Mouse (Mus musculus) hindbrain, embryonic 14.5 days (tissue): ENCODE measurements at regions not wholly inside any gene's neighbourhood (a gene's known extent, or its start where the extent isn't known, plus 50 kb on each side); places are given as distances from the start of the nearest gene placed in this dataset.

Source experiments
- ATAC-seq: fragments of 200-750 bp; cut with Nextera tagmentation; 2 replicates; pipeline ENCODE4 v1.8.0; 2017; ENCODE audit warnings: moderate number of reproducible peaks, mild to moderate bottlenecking, moderate TSS enrichment, moderate library complexity; ENCODE audit not compliant: low FRiP score
- DNase-seq: peaks from one replicate; pipeline ENCODE4 v3.0.0-alpha.2; 2015; ENCODE audit warnings: low spot score
- H3K27ac ChIP-seq: fragments of 300-500 bp; sonication (generic); 2 replicates; pipeline ENCODE4 v1.5.1; 2014; ENCODE audit warnings: mild to moderate bottlenecking, moderate library complexity
- H3K27me3 ChIP-seq: fragments of 300-500 bp; sonication (generic); 2 replicates; pipeline ENCODE4 v1.6.1; 2014; ENCODE audit warnings: mild to moderate bottlenecking, low read length, mixed read lengths; ENCODE audit not compliant: control insufficient read depth, insufficient read depth
- H3K36me3 ChIP-seq: fragments of 300-500 bp; sonication (generic); replicated peaks from 2 replicates; pipeline ENCODE4 v1.6.1; 2014; ENCODE audit not compliant: control insufficient read depth, insufficient read depth
- H3K4me1 ChIP-seq: fragments of 300-500 bp; sonication (generic); replicated peaks from 2 replicates; pipeline ENCODE4 v1.6.1; 2014; ENCODE audit warnings: antibody characterized with exemption, low read length, mixed read lengths; ENCODE audit not compliant: control insufficient read depth, insufficient read depth
- H3K4me2 ChIP-seq: fragments of 300-500 bp; sonication (generic); replicated peaks from 2 replicates; pipeline ENCODE4 v1.6.1; 2014; ENCODE audit warnings: mild to moderate bottlenecking, moderate library complexity
- H3K4me3 ChIP-seq: fragments of 300-500 bp; sonication (generic); replicated peaks from 2 replicates; pipeline ENCODE4 v1.5.1; 2014; ENCODE audit warnings: mild to moderate bottlenecking, low read length
- H3K9ac ChIP-seq: fragments of 300-500 bp; sonication (generic); 2 replicates; pipeline ENCODE4 v1.6.1; 2014
- H3K9me3 ChIP-seq: fragments of 300-500 bp; sonication (generic); 2 replicates; pipeline ENCODE4 v1.6.1; 2016; ENCODE audit warnings: low read length; ENCODE audit not compliant: control insufficient read depth
- WGBS: fragments of 180-500 bp; shearing (Covaris S2); extraction: QIAGEN DNeasy Blood & Tissue Kit; methylation state at CpG from one replicate; pipeline ENCODE4 v1.1.7; 2014; 5-methylcytosine and 5-hydroxymethylcytosine counted together

GRCm38 (mm10) chr2:172094159-172094558 is 50.9 kb upstream of the Cbln4 start:
- no peaks in the 10 kb centered on the region for H3K9me3 ChIP-seq
- H3K36me3 ChIP-seq: no peaks in the 10 kb centered on the region
- no peak overlapping the region for H3K9ac ChIP-seq
- no peak overlapping the region for H3K27ac ChIP-seq
- DNase-seq (no peak), ATAC-seq (no peak)
- 90% methylated on average over 7 of the region's 7 CpGs for WGBS
- H3K4me1 ChIP-seq: no peaks in the 10 kb centered on the region
- no peak overlapping the region for H3K4me3 ChIP-seq
- H3K27me3 ChIP-seq: no peaks in the 10 kb centered on the region
- H3K4me2 ChIP-seq: no peak overlapping the region

- Histone ChIP-seq H3K27ac (no peak overlapping the region), H3K4me3 (no peak overlapping the region), H3K4me1 (0 out of 2 replicates have a peak, but pooled peaks cover 7% of the 10 kb centered on the region), H3K4me2 (no peak overlapping the region), H3K27me3 (no peaks in the 10 kb centered on the region), H3K36me3 (no peaks in the 10 kb centered on the region), H3K9ac (no peak overlapping the region), H3K9me3 (no peaks in the 10 kb centered on the region)
- 50% methylated on average over 18 of the region's 18 CpGs for WGBS
- no peak for DNase-seq
- no peak for ATAC-seq
Observed at GRCm38 (mm10) chr2:172103881-172104655, 60.8 kb upstream of the Cbln4 start.

- no peaks in the 10 kb centered on the region for H3K27me3 ChIP-seq
- H3K9ac ChIP-seq: no peak overlapping the region
- DNase-seq (no peak), ATAC-seq (no peak)
- no peaks in the 10 kb centered on the region for H3K9me3 ChIP-seq
- H3K36me3 ChIP-seq: no peaks in the 10 kb centered on the region
- H3K4me1 ChIP-seq: 0 out of 2 replicates have a peak, but pooled peaks cover 7% of the 10 kb centered on the region
- no peak overlapping the region for H3K4me3 ChIP-seq
- no peak overlapping the region for H3K4me2 ChIP-seq
- no peak overlapping the region for H3K27ac ChIP-seq
- WGBS: 51% methylated on average over 10 of the region's 10 CpGs
Observed at GRCm38 (mm10) chr2:172105241-172105640, 62.0 kb upstream of the Cbln4 start.

- Histone ChIP-seq H3K9me3 (no peaks in the 10 kb centered on the region), H3K27ac (no peak overlapping the region), H3K4me1 (0 out of 2 replicates have a peak, but pooled peaks cover 3% of the 10 kb centered on the region), H3K36me3 (no peaks in the 10 kb centered on the region), H3K9ac (no peak overlapping the region), H3K4me3 (no peak overlapping the region), H3K27me3 (no peaks in the 10 kb centered on the region), H3K4me2 (no peak overlapping the region)
- ATAC-seq: no peak
- peak; percentile 48 for DNase-seq
- WGBS: 53% methylated on average over 3 of the region's 3 CpGs
Observed at GRCm38 (mm10) chr2:172110706-172111105, 67.4 kb upstream of the Cbln4 start.

GRCm38 (mm10) chr2:172113639-172114038 is 70.4 kb upstream of the Cbln4 start:
- Histone ChIP-seq H3K27ac (no peak overlapping the region), H3K9ac (no peak overlapping the region), H3K9me3 (no peaks in the 10 kb centered on the region), H3K4me3 (no peak overlapping the region), H3K4me1 (peaks cover 12% of the 10 kb centered on the region; the same call in 1 of the 2 replicates), H3K36me3 (no peaks in the 10 kb centered on the region), H3K4me2 (no peak overlapping the region), H3K27me3 (no peaks in the 10 kb centered on the region)
- DNase-seq (no peak), ATAC-seq (no peak)
- 92% methylated on average over 13 of the region's 13 CpGs for WGBS

GRCm38 (mm10) chr2:172115604-172116206 is 72.4 kb upstream of the Cbln4 start:
- no peak overlapping the region for H3K27ac ChIP-seq
- no peaks in the 10 kb centered on the region for H3K36me3 ChIP-seq
- H3K4me1 ChIP-seq: peaks cover 12% of the 10 kb centered on the region; the same call in 1 of the 2 replicates
- ATAC-seq (no peak), DNase-seq (no peak)
- H3K9ac ChIP-seq: no peak overlapping the region
- 41% methylated on average over 10 of the region's 10 CpGs for WGBS
- no peaks in the 10 kb centered on the region for H3K27me3 ChIP-seq
- H3K9me3 ChIP-seq: no peaks in the 10 kb centered on the region
- H3K4me3 ChIP-seq: no peak overlapping the region
- H3K4me2 ChIP-seq: no peak overlapping the region

- Histone ChIP-seq H3K9me3 (no peaks in the 10 kb centered on the region), H3K4me1 (no peaks in the 10 kb centered on the region; the same call in 1 of the 2 replicates), H3K4me3 (no peak overlapping the region), H3K27ac (no peak overlapping the region), H3K27me3 (no peaks in the 10 kb centered on the region), H3K4me2 (no peak overlapping the region), H3K36me3 (no peaks in the 10 kb centered on the region), H3K9ac (no peak overlapping the region)
- WGBS: 87% methylated on average over 2 of the region's 2 CpGs
- ATAC-seq: no peak
- no peak for DNase-seq
Observed at GRCm38 (mm10) chr2:172127517-172127916, 84.3 kb upstream of the Cbln4 start.

GRCm38 (mm10) chr2:172131232-172131631 is 88.0 kb upstream of the Cbln4 start:
- ATAC-seq (no peak), DNase-seq (no peak)
- Histone ChIP-seq H3K4me3 (no peak overlapping the region), H3K36me3 (no peaks in the 10 kb centered on the region), H3K27me3 (no peaks in the 10 kb centered on the region), H3K9me3 (no peaks in the 10 kb centered on the region), H3K9ac (no peak overlapping the region), H3K4me2 (no peak overlapping the region), H3K4me1 (peaks cover 4% of the 10 kb centered on the region; the same call in 1 of the 2 replicates), H3K27ac (no peak overlapping the region)
- WGBS: 18% methylated on average over 1 of the region's 1 CpGs

GRCm38 (mm10) chr2:172132623-172133332 is 89.5 kb upstream of the Cbln4 start:
- ATAC-seq: no peak
- no peaks in the 10 kb centered on the region for H3K27me3 ChIP-seq
- peak; percentile 61 for DNase-seq

More at GRCm38 (mm10) chr2:172132623-172133332, 89.5 kb upstream of the Cbln4 start:
- Histone ChIP-seq H3K4me2 (no peak overlapping the region), H3K36me3 (no peaks in the 10 kb centered on the region), H3K9ac (no peak overlapping the region), H3K4me3 (no peak overlapping the region), H3K27ac (peak overlapping the region; percentile 47), H3K9me3 (no peaks in the 10 kb centered on the region), H3K4me1 (peaks cover 4% of the 10 kb centered on the region; the same call in 1 of the 2 replicates)
- 58% methylated on average over 15 of the region's 15 CpGs for WGBS
